Mouse (Mus musculus): ENCODE data around the gene Tmem130.
A peak's percentile ranks its signal among the peaks of the same experiment; 100 is the strongest.

Gene Tmem130

GRCm38 (mm10) chr5:144729216-144729615, 32.4 kb downstream of the Tmem130 start:
- no peak for DNase-seq (ENCODE audit: low spot score)

- DNase-seq (ENCODE audit: low spot score) = no peak
These were observed 33.4 kb downstream of the Tmem130 start for GRCm38 (mm10) chr5:144728237-144728636.

- DNase-seq (ENCODE audit: low spot score) = peak; percentile 60
These were observed 34.5 kb downstream of the Tmem130 start for GRCm38 (mm10) chr5:144727119-144727518.

- no peak for DNase-seq (ENCODE audit: low spot score)
These were observed 36.1 kb downstream of the Tmem130 start for GRCm38 (mm10) chr5:144725554-144725953.

- DNase-seq (ENCODE audit: low spot score) = no peak
These were observed 36.7 kb downstream of the Tmem130 start for GRCm38 (mm10) chr5:144724926-144725325.

- DNase-seq (ENCODE audit: low spot score) = no peak
These were observed 41.3 kb downstream of the Tmem130 start for GRCm38 (mm10) chr5:144720281-144720680.

- no peak for DNase-seq (ENCODE audit: low spot score)
These were observed 41.8 kb downstream of the Tmem130 start for GRCm38 (mm10) chr5:144719781-144720180.

GRCm38 (mm10) chr5:144717186-144717585, 44.4 kb downstream of the Tmem130 start:
- DNase-seq (ENCODE audit: low spot score) = no peak

- no peak for DNase-seq (ENCODE audit: low spot score)
These were observed 48.2 kb downstream of the Tmem130 start for GRCm38 (mm10) chr5:144713371-144713770.

GRCm38 (mm10) chr5:144707603-144708002, 54.0 kb downstream of the Tmem130 start:
- no peak for DNase-seq (ENCODE audit: low spot score)

GRCm38 (mm10) chr5:144703464-144704368, 57.9 kb downstream of the Tmem130 start:
- DNase-seq (ENCODE audit: low spot score) = no peak

- DNase-seq (ENCODE audit: low spot score) = no peak
These were observed 66.1 kb downstream of the Tmem130 start for GRCm38 (mm10) chr5:144695289-144696060.

- no peak for DNase-seq (ENCODE audit: low spot score)
These were observed 67.5 kb downstream of the Tmem130 start for GRCm38 (mm10) chr5:144694161-144694560.

- no peak for DNase-seq (ENCODE audit: low spot score)
These were observed 70.2 kb downstream of the Tmem130 start for GRCm38 (mm10) chr5:144691421-144691820.

GRCm38 (mm10) chr5:144688371-144688770, 73.2 kb downstream of the Tmem130 start:
- no peak for DNase-seq (ENCODE audit: low spot score)

Measured in adipocyte (in vitro differentiated cells).